Mouse (Mus musculus) lung, embryonic 14.5 days (tissue): ENCODE measurements around the gene Gm10406. TPM values are rescaled to one million over a fixed set of nuclear protein-coding genes. Genes with fewer than 3 reads are reported as not detected.
"Not testable (repeated sequence)": the region's sequence is repeated elsewhere in the genome, so short reads cannot be mapped to it uniquely, and the experiment has no call there.

ENCODE experiments used
- ATAC-seq: fragments of 200-750 bp; cut with Nextera tagmentation; 2 replicates; pipeline ENCODE4 v1.8.0; 2017; ENCODE audit warnings: mild to moderate bottlenecking, moderate TSS enrichment, moderate library complexity; ENCODE audit not compliant: insufficient read depth
- DNase-seq: peaks from one replicate; pipeline ENCODE4 v3.0.0-alpha.2; 2015
- H3K27ac ChIP-seq: fragments of 300-500 bp; sonication (generic); 2 replicates; pipeline ENCODE4 v1.5.1; 2014; ENCODE audit warnings: low read depth, mild to moderate bottlenecking, moderate library complexity
- H3K27me3 ChIP-seq: fragments of 300-500 bp; sonication (generic); 2 replicates; pipeline ENCODE4 v1.6.1; 2014; ENCODE audit warnings: low read length, control low read depth; ENCODE audit not compliant: insufficient read depth
- H3K36me3 ChIP-seq: fragments of 300-500 bp; sonication (generic); 2 replicates; pipeline ENCODE4 v1.6.1; 2014; ENCODE audit warnings: control low read depth; ENCODE audit not compliant: insufficient read depth
- H3K4me1 ChIP-seq: fragments of 300-500 bp; sonication (generic); 2 replicates; pipeline ENCODE4 v1.6.1; 2014; ENCODE audit warnings: antibody characterized with exemption, control low read depth; ENCODE audit not compliant: insufficient read depth
- H3K4me2 ChIP-seq: fragments of 300-500 bp; sonication (generic); 2 replicates; pipeline ENCODE4 v1.6.1; 2014; ENCODE audit warnings: mild to moderate bottlenecking
- H3K4me3 ChIP-seq: fragments of 300-500 bp; sonication (generic); 2 replicates; pipeline ENCODE4 v1.5.1; 2014; ENCODE audit warnings: low read depth, low read length
- H3K9ac ChIP-seq: fragments of 300-500 bp; sonication (generic); 2 replicates; pipeline ENCODE4 v1.6.1; 2014
- H3K9me3 ChIP-seq: fragments of 300-500 bp; sonication (generic); 2 replicates; pipeline ENCODE4 v1.6.1; 2016; ENCODE audit warnings: low read depth, low read length, control low read depth
- CTCF ChIP-seq: IDR thresholded peaks from 2 replicates; pipeline ENCODE4 v1.5.1; 2016; ENCODE audit warnings: antibody characterized with exemption, low read depth
- WGBS: fragments of 180-500 bp; shearing (Covaris S2); extraction: QIAGEN DNeasy Blood & Tissue Kit; methylation state at CpG from one replicate; pipeline ENCODE4 v1.1.7; 2014; 5-methylcytosine and 5-hydroxymethylcytosine counted together
- polyA plus RNA-seq: library from polyadenylated mRNA; unstranded; fragments of >200 nt; fragmentation: Nextera tagmentation; extraction: Ambion mirVana; gene quantifications from 2 replicates; pipeline ENCODE4 v1.2.1, GENCODE M21; 2014

Gm10406 gene
- polyA plus RNA-seq = 0.66 and 0.93 TPM in 2 replicates

- not testable (repeated sequence) for H3K4me1 ChIP-seq, ATAC-seq, H3K27ac ChIP-seq, H3K27me3 ChIP-seq, H3K9me3 ChIP-seq, H3K36me3 ChIP-seq
- under 1% methylated on average over 47 of the region's 70 CpGs for WGBS
- peak within 1 kb of the TSS; percentile 36 for H3K4me3 ChIP-seq
- H3K9ac ChIP-seq = peak within 1 kb of the TSS; percentile 42
- peak within 1 kb of the TSS; percentile 63 for H3K4me2 ChIP-seq
- DNase-seq = peak; percentile 27
Observed at GRCm38 (mm10) chr14:7026781-7027749, at the start of gene Gm10406. Gene Gm10406, minus strand, starts transcription at chr14:7027449.

DNA sequence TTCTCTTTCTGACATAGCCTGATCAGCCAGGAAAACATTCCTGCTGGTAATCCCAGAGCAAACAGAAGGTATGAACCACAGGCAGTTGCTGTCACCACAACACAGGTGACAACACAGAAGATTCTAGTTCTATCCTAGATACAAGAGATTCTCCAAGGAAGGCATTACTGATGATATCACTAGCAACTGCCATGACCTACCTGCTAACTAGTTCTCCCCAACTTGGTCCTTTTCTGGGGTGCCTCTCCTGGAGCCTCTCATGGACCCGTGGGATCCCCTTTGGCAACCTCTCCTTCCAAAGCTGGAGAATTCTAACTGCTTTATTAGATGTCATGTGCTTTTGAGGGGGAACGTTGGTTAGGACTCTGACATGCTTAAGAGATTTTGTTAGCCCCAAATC, 17.6 kb upstream of the Gm10406 start, which contains the start of gene Gm3685:
TSS of gene Gm3685 (minus strand) at position 101 of the 400 bp plus-strand sequence.
- H3K9me3 ChIP-seq, H3K27ac ChIP-seq, H3K4me3 ChIP-seq, H3K4me1 ChIP-seq, H3K27me3 ChIP-seq, ATAC-seq, H3K9ac ChIP-seq, DNase-seq, H3K36me3 ChIP-seq, H3K4me2 ChIP-seq: not testable (repeated sequence)
- no CpG with 5 or more reads among the region's 2 CpGs for WGBS

DNA sequence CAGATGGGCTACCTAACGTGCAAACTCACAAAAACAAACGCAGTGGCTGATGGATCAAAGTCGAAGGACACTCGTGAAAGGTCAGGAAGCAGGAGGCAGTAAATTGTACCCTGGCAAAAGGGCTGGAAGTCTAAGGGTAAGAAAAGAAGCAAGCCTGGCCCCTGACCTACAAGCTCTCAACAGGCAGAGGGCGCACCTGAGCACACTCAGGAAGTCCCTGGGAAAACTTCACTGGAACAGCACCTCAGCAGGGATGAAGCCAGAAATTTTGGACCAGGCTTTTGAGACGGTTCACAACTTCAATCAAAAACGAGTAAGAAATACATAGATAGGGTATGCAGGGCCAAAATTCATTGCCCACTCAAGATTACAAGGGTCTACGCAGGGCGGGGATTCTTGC, 975 bp downstream of the Gm10406 start:
- not testable (repeated sequence) for H3K9ac ChIP-seq, H3K27ac ChIP-seq, H3K9me3 ChIP-seq, ATAC-seq, H3K4me3 ChIP-seq, H3K27me3 ChIP-seq, H3K36me3 ChIP-seq, DNase-seq, H3K4me1 ChIP-seq
- H3K4me2 ChIP-seq = peak overlapping the region; percentile 63
- whole genome bisulfite sequencing = 7% methylated on average over 9 of the region's 9 CpGs
- peak; percentile 50 for TF ChIP-seq CTCF

DNA sequence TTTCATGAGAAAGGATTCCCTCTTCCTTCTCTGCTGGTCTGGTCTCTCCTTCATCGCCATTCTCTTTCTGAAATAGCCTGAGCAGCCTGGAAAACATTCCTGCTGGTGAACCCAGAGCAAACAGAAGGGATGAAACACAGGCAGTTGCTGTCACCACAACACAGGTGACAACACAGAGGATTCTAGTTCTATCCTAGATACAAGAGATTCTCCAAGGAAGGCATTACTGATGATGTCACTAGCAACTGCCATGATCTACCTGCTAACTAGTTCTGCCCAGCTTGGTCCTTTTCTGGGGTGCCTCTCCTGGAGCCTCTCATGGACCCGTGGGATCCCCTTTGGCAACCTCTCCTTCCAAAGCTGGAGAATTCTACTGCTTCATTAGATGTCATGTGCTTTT, 53.5 kb downstream of the Gm10406 start, which contains the start of gene Gm6356:
TSS of gene Gm6356 (minus strand) at position 101 of the 400 bp plus-strand sequence.
- DNase-seq, H3K4me2 ChIP-seq, H3K4me1 ChIP-seq, H3K27ac ChIP-seq, H3K36me3 ChIP-seq, H3K9me3 ChIP-seq, ATAC-seq, H3K4me3 ChIP-seq, H3K27me3 ChIP-seq, H3K9ac ChIP-seq: not testable (repeated sequence)
- 35% methylated on average over 1 of the region's 2 CpGs for WGBS

Other genes starting within 250 kb of the Gm10406 start
- not detected in 2 replicates for gene Gm3642, start 187.1 kb downstream of the Gm10406 start, polyA plus RNA-seq
- 0.88 and 1.0 TPM in 2 replicates for gene Gm3667, start 137.5 kb downstream of the Gm10406 start, polyA plus RNA-seq
- gene Gm6356, start 53.6 kb downstream of the Gm10406 start, polyA plus RNA-seq = not detected in 2 replicates
- gene Gm3685, start 17.5 kb upstream of the Gm10406 start, polyA plus RNA-seq = not detected in 2 replicates
- 1.9 TPM in 2 replicates for gene Gm3696, start 73.2 kb upstream of the Gm10406 start, polyA plus RNA-seq
- not detected in 2 replicates for gene Gm6676, start 98.0 kb upstream of the Gm10406 start, polyA plus RNA-seq
- gene Gm3512, start 147.1 kb upstream of the Gm10406 start, polyA plus RNA-seq = 3.5 and 4.2 TPM in 2 replicates
- not detected in 2 replicates for gene Gm16434, start 167.1 kb upstream of the Gm10406 start, polyA plus RNA-seq
- gene Gm3727, start 237.3 kb upstream of the Gm10406 start, polyA plus RNA-seq = not detected in 2 replicates